Mouse (Mus musculus) ES-Bruce4 (cell line): ENCODE results near the gene Asna1.
A peak's percentile ranks its signal among the peaks of the same experiment; 100 is the strongest.

ENCODE experiments used
- CTCF ChIP-seq: IDR thresholded peaks from one replicate; pipeline ENCODE4 v1.8.1; 2011; ENCODE audit warnings: low read depth, low read length
- EP300 ChIP-seq: IDR thresholded peaks from 2 replicates; pipeline ENCODE4 v1.6.1; 2011; ENCODE audit warnings: low read depth, low read length; ENCODE audit not compliant: insufficient read depth
- POLR2A ChIP-seq: IDR thresholded peaks from one replicate; pipeline ENCODE4 v1.8.1; 2011; ENCODE audit warnings: low read length; ENCODE audit not compliant: insufficient read depth

DNA sequence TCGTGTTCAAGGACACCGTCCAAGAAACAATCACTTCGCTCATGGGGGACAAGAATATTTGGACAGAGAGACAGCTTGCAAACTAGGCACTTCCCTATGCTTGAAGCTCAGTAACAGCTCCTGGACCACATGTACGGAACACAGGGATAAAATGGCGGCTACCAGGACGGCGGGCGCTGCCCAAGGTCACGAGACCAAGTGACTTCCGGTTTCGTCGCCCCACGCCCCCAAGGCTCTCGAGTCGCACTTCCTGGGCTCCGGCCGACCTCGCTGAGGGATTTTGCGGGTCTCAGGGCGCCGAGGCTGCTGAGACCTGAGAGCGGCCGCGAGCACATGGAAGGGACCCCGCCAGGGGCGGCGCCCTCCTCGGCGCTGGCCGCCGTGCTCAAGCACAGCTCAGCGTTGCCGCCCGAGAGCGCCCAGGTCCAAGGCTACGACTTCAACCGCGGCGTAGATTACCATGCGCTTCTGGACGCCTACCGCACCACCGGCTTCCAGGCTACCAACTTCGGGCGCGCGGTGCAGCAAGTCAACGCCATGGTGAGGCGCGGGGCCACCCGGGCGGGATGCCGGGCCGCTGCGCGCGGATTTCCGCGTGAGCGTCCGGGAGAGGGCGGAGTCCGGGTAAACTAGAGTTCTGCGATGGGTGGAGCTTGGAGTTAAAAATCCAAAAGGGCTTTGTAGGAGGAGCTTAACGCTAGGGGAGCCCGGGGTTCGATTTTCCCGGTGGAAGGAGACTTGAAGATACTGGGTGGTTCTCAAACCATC lies 46.6 kb upstream of the Asna1 start, which contains the start of gene Dhps:
- TF ChIP-seq CTCF: no peak
- peak; percentile 61; the same call in 1 of the 2 replicates for TF ChIP-seq EP300
- TF ChIP-seq POLR2A: peak; percentile 31
